Mouse (Mus musculus): ENCODE results near the gene Igtp.
"Not testable (repeated sequence)": the region's sequence is repeated elsewhere in the genome, so short reads cannot be mapped to it uniquely, and the experiment has no call there.

Gene Igtp

DNA sequence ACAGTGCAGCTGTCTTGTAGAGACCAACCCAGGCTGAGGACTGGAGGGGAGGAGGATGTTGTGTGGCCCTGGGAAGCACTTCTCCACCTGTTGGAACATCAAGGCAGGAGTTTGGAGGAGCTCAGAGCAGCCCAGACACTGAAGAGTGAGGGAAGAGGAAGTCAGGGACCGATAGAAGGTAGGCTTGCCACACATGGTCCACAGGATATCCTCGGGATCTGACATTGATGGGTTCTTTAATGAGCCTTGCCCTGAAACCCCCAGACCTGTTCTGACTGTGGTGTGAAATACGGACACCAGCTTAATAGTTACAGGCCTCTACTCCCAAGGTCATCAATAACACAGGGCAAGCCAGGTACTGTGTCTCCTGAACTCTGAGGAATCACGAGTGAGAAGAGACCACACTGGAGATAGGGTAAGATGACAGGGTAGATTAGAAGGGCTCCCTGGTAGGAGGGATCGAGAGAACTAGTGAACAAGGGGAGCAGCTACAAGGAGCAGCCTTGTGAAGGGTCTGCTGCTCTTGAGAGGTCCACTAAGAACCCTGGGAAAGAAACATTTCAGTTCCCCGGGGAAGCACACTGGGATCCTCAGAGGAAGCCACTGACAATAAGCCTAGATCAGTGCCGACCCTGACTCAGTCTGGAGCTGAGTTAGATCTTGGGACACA lies 14.5 kb downstream of the Igtp start:
- in situ Hi-C loops (cut with MboI) = no loop called here

DNA sequence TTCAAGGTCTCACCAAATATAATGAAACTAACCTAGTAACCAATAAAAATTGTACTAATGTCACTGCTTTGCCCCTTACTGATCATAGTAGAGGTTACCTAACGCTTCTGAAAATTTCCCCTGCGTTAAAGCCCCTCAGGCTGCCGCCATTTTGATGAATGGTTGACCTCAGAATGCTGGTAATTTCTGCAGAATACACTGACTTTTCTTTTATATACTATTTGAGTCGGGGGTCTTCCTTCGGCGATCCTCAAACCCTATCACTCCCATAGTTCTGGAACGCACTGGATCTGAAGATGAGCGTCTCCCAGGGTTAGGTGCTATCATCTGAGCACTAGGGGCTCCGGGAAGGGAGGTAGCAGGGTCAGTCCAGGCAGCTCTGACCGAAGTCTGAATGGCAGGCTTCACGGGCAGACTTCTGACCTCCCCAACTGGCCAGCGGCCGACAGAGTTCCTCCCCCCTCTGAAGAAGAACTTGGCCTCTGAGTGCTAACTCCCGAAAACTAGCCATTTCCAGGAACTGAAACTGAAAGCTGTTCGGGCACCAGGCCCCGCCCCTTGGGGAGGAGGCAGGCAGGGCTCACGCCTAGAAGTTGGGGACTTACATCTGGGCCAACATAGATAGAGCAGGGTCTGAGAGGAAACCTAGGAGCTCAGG lies 15.2 kb downstream of the Igtp start:
- in situ Hi-C loops (cut with MboI) = no loop called here

DNA sequence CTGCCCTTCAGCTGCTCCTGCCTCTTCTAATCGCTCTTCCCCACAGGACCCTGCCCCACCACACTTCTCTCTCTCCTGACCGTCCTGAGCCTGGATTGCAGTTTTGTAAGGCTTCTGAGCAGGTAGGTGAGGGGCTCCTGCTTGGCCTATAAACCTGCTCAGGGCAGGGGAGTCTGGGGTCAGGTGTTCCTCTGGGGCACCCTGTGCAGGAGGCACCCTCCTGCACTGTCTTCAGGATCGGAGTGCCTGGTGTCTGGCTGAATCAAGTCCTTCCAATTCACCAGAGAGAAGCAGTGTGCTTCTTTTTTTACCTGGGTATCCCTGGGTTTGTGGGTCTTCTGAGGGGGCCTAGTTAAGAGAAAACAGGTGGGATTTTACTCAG lies 15.7 kb downstream of the Igtp start:
- in situ Hi-C loops (cut with MboI) = not testable (repeated sequence)

- in situ Hi-C loops (cut with MboI) = no loop called here
Observed at GRCm38 (mm10) chr11:58215814-58216213, 16.5 kb downstream of the Igtp start.

- in situ Hi-C loops (cut with MboI) = no loop called here
Observed at GRCm38 (mm10) chr11:58216823-58217222, 17.5 kb downstream of the Igtp start.

GRCm38 (mm10) chr11:58223751-58224150 lies 24.4 kb downstream of the Igtp start:
- in situ Hi-C loops (cut with MboI) = no loop called here

DNA sequence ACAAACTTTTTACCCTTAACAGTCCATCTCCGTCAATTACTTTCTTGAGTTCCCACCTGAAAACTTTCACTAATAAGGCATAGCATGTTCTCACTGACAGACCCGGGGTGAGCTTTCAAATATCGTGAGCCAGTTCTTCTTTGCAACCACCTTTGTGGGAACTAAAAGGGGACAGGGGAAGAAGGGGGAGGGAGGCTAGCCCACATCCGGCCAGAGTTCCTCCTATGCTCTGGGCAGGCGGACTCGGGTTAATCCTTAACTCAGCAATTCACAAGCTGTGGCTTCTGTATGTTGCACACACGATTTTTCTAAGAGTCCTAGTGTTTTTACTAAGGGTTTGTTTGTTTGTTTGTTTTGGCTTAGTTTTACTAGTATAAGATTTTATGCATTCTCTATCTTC lies 25.0 kb downstream of the Igtp start:
- in situ Hi-C loops (cut with MboI) = no loop called here

DNA sequence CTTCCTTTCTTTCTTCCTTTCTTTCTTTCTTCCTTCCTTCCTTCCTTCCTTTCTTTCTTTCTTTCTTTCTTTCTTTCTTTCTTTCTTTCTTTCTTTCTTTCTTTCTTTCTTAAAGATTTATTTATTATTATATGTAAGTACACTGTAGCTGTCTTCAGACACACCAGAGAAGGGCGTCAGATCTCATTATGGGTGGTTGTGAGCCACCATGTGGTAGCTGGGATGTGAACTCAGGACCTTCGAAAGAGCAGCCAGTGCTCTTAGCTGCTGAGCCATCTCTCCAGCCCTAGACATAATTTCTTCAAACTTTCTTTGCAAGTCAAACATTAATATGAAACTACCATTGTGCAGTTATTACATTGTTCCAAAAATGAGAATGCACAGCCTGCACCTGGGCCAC lies 25.5 kb downstream of the Igtp start:
- in situ Hi-C loops (cut with MboI) = not testable (repeated sequence)

- in situ Hi-C loops (cut with MboI) = no loop called here
Observed at GRCm38 (mm10) chr11:58225655-58226054, 26.3 kb downstream of the Igtp start.

- in situ Hi-C loops (cut with MboI) = no loop called here
Observed at GRCm38 (mm10) chr11:58226425-58226824, 27.1 kb downstream of the Igtp start.

DNA sequence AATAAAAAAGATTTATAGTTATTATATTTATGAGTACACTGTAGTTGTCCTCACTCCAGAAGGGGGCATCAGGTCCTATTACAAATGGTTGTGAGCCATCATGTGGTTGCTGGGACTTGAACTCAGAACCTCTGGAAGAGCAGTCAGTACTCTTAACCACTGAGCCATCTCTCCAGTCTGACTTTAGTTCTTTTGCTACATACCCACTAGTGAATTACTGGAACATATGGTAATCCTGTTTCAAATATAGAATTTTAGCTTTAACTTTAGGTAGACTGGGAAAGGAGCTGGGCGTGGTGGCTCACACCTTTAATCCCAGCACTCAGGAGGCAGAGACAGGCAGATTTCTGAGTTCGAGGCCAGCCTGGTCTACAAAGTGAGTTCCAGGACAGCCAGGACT lies 28.7 kb downstream of the Igtp start:
- in situ Hi-C loops (cut with MboI) = not testable (repeated sequence)

- in situ Hi-C loops (cut with MboI) = loop anchor here (5.0 kb wide), 1 partner anchor 48 kb away; no protein-coding TSS in a partner anchor
Observed at GRCm38 (mm10) chr11:58230396-58230910, 31.1 kb downstream of the Igtp start.

DNA sequence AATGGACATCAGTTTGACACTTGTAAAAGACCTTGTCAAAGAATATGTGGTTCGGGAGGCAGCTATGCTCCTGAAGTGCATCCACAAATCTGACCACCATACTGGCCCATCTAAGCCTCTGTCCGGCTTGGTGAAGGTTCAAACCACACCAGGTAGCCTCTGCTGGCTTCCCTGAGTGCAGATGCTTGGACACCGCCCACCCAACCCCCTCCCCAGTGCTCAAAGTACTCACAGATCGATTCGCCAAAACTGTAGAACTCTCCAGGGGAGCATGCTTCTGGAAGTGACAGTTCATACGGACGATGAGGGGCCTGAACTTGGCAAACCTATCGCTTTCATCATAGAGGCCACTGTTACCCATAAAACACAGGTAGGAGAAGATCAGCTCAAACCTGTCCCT lies 31.8 kb downstream of the Igtp start:
- in situ Hi-C loops (cut with MboI) = loop anchor here (5.0 kb wide), 1 partner anchor 49 kb away; no protein-coding TSS in a partner anchor

DNA sequence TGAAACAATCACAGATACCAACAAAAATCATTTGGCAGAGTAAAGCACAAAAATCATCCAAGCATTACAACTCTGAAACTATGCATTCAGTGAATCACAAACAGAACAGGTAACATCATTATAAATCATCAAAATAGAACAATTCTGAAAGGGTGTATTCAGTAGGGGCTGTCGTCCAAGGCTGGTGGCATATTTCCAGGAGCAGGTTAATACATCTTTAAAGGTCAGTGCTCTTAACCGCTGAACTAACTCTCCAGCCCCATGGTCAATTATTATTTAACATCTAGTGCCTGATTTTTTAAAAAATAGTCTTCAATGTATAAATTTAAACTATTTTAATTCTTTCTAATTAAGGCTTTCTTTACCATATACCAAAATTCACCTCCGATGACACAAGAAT lies 35.2 kb downstream of the Igtp start:
- in situ Hi-C loops (cut with MboI) = loop anchor here (5.0 kb wide), 1 partner anchor 52 kb away; no protein-coding TSS in a partner anchor

- in situ Hi-C loops (cut with MboI) = no loop called here
Observed at GRCm38 (mm10) chr11:58235152-58235551, 35.8 kb downstream of the Igtp start.

DNA sequence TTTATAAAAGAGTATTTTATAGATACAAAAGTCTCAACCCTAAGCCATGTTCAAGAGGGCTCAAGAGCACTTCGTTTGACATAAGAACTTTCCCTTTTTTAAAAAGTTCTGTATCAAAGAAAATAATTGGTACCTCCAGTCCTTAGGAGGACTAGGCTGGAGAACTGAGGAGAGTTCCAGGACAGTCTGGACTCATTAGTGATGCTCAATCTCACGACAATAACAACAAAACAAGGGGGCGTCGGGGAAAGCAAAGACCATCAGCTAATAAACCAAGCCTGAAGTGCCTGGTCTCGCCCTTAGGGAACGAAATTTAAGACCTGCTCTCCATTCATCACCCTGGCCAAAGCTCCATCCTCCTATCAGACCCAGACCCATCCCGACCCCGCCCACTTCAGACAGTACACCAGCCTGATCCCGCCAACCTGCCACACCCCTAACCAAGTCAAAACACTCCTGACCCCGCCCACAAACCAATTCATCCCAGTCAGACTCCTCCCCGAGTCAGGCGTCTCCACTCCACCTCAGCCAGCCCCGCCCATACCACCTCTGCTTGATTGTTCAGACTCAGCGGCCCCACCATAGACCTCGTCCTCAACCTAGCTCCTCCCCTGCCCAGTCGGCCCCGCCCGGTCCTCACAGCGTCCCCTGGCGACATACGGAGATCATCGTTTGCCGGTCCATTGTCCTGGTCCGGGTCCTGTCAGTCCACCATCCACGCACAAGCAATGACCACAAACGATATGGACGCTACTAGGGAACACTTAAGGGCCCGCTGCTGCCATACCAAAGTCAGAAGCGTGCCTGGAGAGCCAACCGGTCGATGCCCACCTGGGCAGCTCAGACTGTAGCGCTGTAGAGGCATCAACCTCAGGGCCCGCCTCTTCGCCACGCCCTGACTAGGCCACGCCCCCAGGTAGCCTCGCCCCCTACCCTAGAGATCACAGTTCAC lies 39.8 kb downstream of the Igtp start:
- in situ Hi-C loops (cut with MboI) = no loop called here

DNA sequence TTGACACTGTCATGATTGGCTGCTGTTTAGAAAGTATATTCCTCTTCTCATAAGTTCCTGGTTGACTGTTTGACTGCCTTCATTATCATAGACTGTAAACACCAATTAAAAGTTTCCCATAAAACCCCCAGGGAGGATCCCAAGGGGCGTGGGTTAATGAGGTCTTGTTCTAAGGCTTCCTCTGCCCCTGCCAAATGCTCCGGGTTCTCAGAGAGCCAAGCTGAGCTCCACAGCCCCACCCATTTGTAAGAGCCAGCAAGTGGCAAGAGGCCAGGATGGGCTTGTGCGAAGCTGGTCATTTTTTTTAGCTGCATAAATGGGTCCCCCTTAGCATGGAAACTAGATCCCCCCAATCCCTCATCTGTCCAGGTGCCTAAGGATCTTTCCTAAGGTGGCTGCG lies 47.9 kb downstream of the Igtp start:
- in situ Hi-C loops (cut with MboI) = no loop called here

- in situ Hi-C loops (cut with MboI) = no loop called here
Observed at GRCm38 (mm10) chr11:58249203-58249981, 50.0 kb downstream of the Igtp start.

DNA sequence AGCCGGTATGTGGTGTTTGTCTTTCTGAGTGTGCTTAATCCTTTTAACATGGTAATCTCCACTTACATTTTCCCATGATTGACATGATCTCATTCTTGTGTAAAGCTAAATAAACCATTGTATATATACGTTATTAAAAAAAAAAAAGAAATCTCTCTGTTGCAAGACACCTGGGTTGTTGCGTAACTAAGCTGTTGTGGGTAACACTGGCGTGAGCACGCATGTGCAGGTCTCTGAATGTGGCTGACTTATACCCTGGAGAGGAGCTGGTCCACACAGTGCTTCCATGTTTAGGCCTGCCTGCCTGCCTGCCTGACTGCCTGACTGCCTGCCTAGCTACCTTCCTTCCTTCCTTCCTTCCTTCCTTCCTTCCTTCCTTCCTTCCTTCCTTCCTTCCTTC lies 51.2 kb downstream of the Igtp start:
- in situ Hi-C loops (cut with MboI) = no loop called here

DNA sequence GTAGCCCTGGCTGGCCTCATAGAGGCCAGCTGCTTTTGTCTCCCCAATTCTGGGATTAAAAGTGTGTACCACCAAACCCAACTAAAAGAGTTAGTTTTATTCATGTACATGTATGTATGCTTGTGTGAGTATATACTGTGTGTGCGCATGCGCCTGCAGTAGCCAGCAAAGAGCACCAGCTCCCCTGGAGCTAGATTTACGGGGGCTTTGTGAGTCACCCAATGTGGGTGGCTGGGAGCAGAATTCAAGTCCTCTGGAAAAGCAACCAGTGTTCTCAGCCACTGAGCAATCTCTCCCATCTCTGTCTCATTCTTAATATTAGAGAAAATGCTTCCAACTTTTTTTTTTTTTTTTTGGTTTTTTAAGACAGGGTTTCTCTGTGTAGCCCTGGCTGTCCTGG lies 55.1 kb downstream of the Igtp start:
- in situ Hi-C loops (cut with MboI) = no loop called here
